In genomic region chr2:117180250-117180885, GRCm38 (mm10) we compare ENCODE assay signal across 8 mouse cellular contexts. TPM values are rescaled to one million over a fixed set of nuclear protein-coding genes. Genes with fewer than 3 reads are reported as not detected.
A peak's percentile ranks its signal among the peaks of the same experiment; 100 is the strongest.
DNase-seq lines count a peak whose midpoint lies in the region; ATAC-seq and TF ChIP-seq lines count a peak whose summit lies in the region.

No protein-coding gene starts in this region.

- H3K4me1 ChIP-seq in liver, postnatal 0 days (ENCODE audit: insufficient read depth) = no peaks in the 10 kb centered on the region
- no peaks in the 10 kb centered on the region for H3K4me1 ChIP-seq in neural tube, embryonic 15.5 days
- no peaks in the 10 kb centered on the region for H3K4me1 ChIP-seq in testis, adult 2 months (ENCODE audit: control insufficient read depth, insufficient read depth, low read length)

- 39% methylated on average over 7 of the region's 7 CpGs for WGBS in liver, postnatal 0 days (ENCODE audit: insufficient replicate concordance)
- WGBS in neural tube, embryonic 15.5 days = 44% methylated on average over 7 of the region's 7 CpGs

- H3K27ac ChIP-seq in liver, postnatal 0 days (ENCODE audit: low read depth) = no peak overlapping the region
- H3K27ac ChIP-seq in neural tube, embryonic 15.5 days (replicated peaks) = no peak overlapping the region
- no peak overlapping the region for H3K27ac ChIP-seq in testis, adult 2 months (ENCODE audit: control insufficient read depth, insufficient read depth, low read depth, low read length)

- peak; percentile 89 for DNase-seq in brain, embryonic 14.5 days (ENCODE audit: low read depth)
- DNase-seq in heart, postnatal 14 days = peak; percentile 85 to 89
- peak; percentile 91 for DNase-seq in kidney, postnatal 4 days
- peak; percentile 80 for DNase-seq in liver, postnatal 0 days

- TF ChIP-seq EP300 in liver, postnatal 0 days (IDR thresholded peaks at IDR 0.05; ENCODE audit: low read depth) = no peak

- peaks cover 16% of the 10 kb centered on the region for H3K36me3 ChIP-seq in liver, postnatal 0 days (replicated peaks; ENCODE audit: insufficient read depth, low read length)
- H3K36me3 ChIP-seq in neural tube, embryonic 15.5 days = peaks cover 25% of the 10 kb centered on the region
- no peaks in the 10 kb centered on the region for H3K36me3 ChIP-seq in testis, adult 2 months (ENCODE audit: control insufficient read depth, insufficient read depth, low read length)

- H3K9ac ChIP-seq in liver, postnatal 0 days (replicated peaks) = no peak overlapping the region
- H3K9ac ChIP-seq in neural tube, embryonic 15.5 days (replicated peaks) = no peak overlapping the region

- H3K27me3 ChIP-seq in liver, postnatal 0 days (ENCODE audit: insufficient read depth, low read length) = no peaks in the 10 kb centered on the region
- H3K27me3 ChIP-seq in neural tube, embryonic 15.5 days (replicated peaks) = no peaks in the 10 kb centered on the region
- no peaks in the 10 kb centered on the region for H3K27me3 ChIP-seq in testis, adult 2 months (ENCODE audit: control insufficient read depth, insufficient read depth, low read length)

- H3K4me3 ChIP-seq in liver, postnatal 0 days (ENCODE audit: low read depth, low read length) = no peak overlapping the region
- no peak overlapping the region for H3K4me3 ChIP-seq in neural tube, embryonic 15.5 days (replicated peaks)
- H3K4me3 ChIP-seq in testis, adult 2 months (ENCODE audit: control insufficient read depth, low read depth, low read length) = no peak overlapping the region

- peak; percentile 98 for TF ChIP-seq CTCF in brain, embryonic 14.5 days (IDR thresholded peaks at IDR 0.05; ENCODE audit: borderline replicate concordance, extremely low read depth, insufficient read depth, insufficient read length)
- peak; percentile 96 for TF ChIP-seq CTCF in liver, postnatal 0 days (IDR thresholded peaks at IDR 0.05; ENCODE audit: low read depth)
- peak; percentile 73; the same call in 1 of the 2 replicates for TF ChIP-seq CTCF in testis, adult 2 months (IDR thresholded peaks at IDR 0.05; ENCODE audit: control insufficient read depth, insufficient read depth, insufficient replicate concordance, low read depth, low read length)

- H3K9me3 ChIP-seq in liver, postnatal 0 days (ENCODE audit: low read length) = no peaks in the 10 kb centered on the region
- H3K9me3 ChIP-seq in neural tube, embryonic 15.5 days (replicated peaks) = no peaks in the 10 kb centered on the region

- intact Hi-C loops in heart, postnatal 14 days (cut with DNase I) = loop anchor here (1.0 to 2.0 kb wide), 3 partner anchors 60 to 280 kb away; partner anchors contain the start of gene Spred1

- TF ChIP-seq POLR2A in brain, embryonic 14.5 days (IDR thresholded peaks at IDR 0.05; ENCODE audit: borderline replicate concordance, extremely low read depth, insufficient read depth, insufficient read length, poor library complexity, severe bottlenecking) = no peak
- TF ChIP-seq POLR2A in testis, adult 2 months (IDR thresholded peaks at IDR 0.05; ENCODE audit: control insufficient read depth, low read depth, low read length) = no peak

- no peak overlapping the region for H3K4me2 ChIP-seq in liver, postnatal 0 days (ENCODE audit: low read depth, low read length)
- H3K4me2 ChIP-seq in neural tube, embryonic 15.5 days = no peak overlapping the region

- ATAC-seq in CD4-positive, CD25-positive, alpha-beta regulatory T cell, adult 4 months = peak; percentile 91
- ATAC-seq in erythroid progenitor cell, adult 5-6 weeks (replicated peaks; ENCODE audit: low FRiP score, poor library complexity, severe bottlenecking) = 0 out of 2 replicates have a peak, but pooled peaks have one; percentile 54
- peak; percentile 55 for ATAC-seq in liver, postnatal 0 days
- ATAC-seq in neural tube, embryonic 15.5 days (ENCODE audit: low FRiP score) = peak; percentile 66; the same call in 1 of the 2 replicates

RNA-seq across cellular contexts. Expression of gene Spred1, which starts 59.2 kb away (rescaled TPM):
- polyA plus RNA-seq in CD4-positive, CD25-positive, alpha-beta regulatory T cell, adult 4 months (2017; shearing (Covaris generic)) = 1 to 10 TPM; 1.1 to 2.3 TPM
- 14.4 and 22.7 TPM in 2 replicates for polyA plus RNA-seq in brain, embryonic 14.5 days (2012; rRNA removed)
- 0.72 and 7.5 TPM in 2 replicates for total RNA-seq in erythroid progenitor cell, adult 5-6 weeks (2015; ENCODE audit: low replicate concordance)
- 4.2 and 7.2 TPM in 2 replicates for total RNA-seq in erythroid progenitor cell, adult 5-6 weeks (2017; ENCODE audit: low replicate concordance)
- 10 to 100 TPM; 18.8 to 20.5 TPM for total RNA-seq in heart, postnatal 14 days (2021)
- polyA plus RNA-seq in liver, postnatal 0 days (2015; fragmentation: Nextera tagmentation; extraction: Ambion mirVana) = 2.7 and 2.8 TPM in 2 replicates
- 11.2 and 13.3 TPM in 2 replicates for polyA plus RNA-seq in neural tube, embryonic 15.5 days (2015; fragmentation: Nextera tagmentation; extraction: Ambion mirVana)
- polyA plus RNA-seq in testis, adult 2 months (2012; rRNA removed) = 0.76 and 1.0 TPM in 2 replicates
